Mouse (Mus musculus) thymus, postnatal 0 days (tissue): ENCODE results near the gene Twist1. TPM values are rescaled to one million over a fixed set of nuclear protein-coding genes. Genes with fewer than 3 reads are reported as not detected.

Experiments used
- DNase-seq: peaks from one replicate; pipeline ENCODE4 v3.0.0-alpha.2; 2015; ENCODE audit warnings: low spot score
- polyA plus RNA-seq: library from polyadenylated mRNA; unstranded; fragments of >200 nt; fragmentation: Nextera tagmentation; extraction: Ambion mirVana; gene quantifications from 2 replicates; pipeline ENCODE4 v1.2.1, GENCODE M21; 2015

The Twist1 gene
- 0.40 and 0.64 TPM in 2 replicates for polyA plus RNA-seq

GRCm38 (mm10) chr12:33957400-33958240 lies at the start of gene Twist1:
Gene Twist1, plus strand, starts transcription at chr12:33957671.
- DNase-seq, result no peak

GRCm38 (mm10) chr12:33926751-33927150 lies 30.7 kb upstream of the Twist1 start:
- no peak for DNase-seq

- no peak for DNase-seq
These were observed 30.0 kb upstream of the Twist1 start for GRCm38 (mm10) chr12:33927334-33928098.

GRCm38 (mm10) chr12:33928331-33929192 lies 28.9 kb upstream of the Twist1 start, which contains the start of gene Ferd3l:
Gene Ferd3l, plus strand, starts transcription at chr12:33928425.
- no peak for DNase-seq

- no peak for DNase-seq
These were observed 4.6 kb upstream of the Twist1 start for GRCm38 (mm10) chr12:33952843-33953242.

- DNase-seq, result no peak
These were observed 2.4 kb upstream of the Twist1 start for GRCm38 (mm10) chr12:33954931-33955565.

- DNase-seq, result no peak
These were observed 1.7 kb upstream of the Twist1 start for GRCm38 (mm10) chr12:33955606-33956295.

- DNase-seq, result no peak
These were observed 683 bp upstream of the Twist1 start for GRCm38 (mm10) chr12:33956576-33957399.

- no peak for DNase-seq
These were observed 1.0 kb downstream of the Twist1 start for GRCm38 (mm10) chr12:33958241-33959194.

GRCm38 (mm10) chr12:33959206-33959605 lies 1.7 kb downstream of the Twist1 start:
- no peak for DNase-seq

- no peak for DNase-seq
These were observed 2.4 kb downstream of the Twist1 start for GRCm38 (mm10) chr12:33959846-33960245.

- no peak for DNase-seq
These were observed 3.5 kb downstream of the Twist1 start for GRCm38 (mm10) chr12:33961013-33961412.

GRCm38 (mm10) chr12:33962118-33962772 lies 4.8 kb downstream of the Twist1 start:
- DNase-seq, result no peak

GRCm38 (mm10) chr12:33962773-33963130 lies 5.3 kb downstream of the Twist1 start:
- no peak for DNase-seq

GRCm38 (mm10) chr12:33963671-33964369 lies 6.3 kb downstream of the Twist1 start:
- DNase-seq, result no peak

- DNase-seq, result no peak
These were observed 7.0 kb downstream of the Twist1 start for GRCm38 (mm10) chr12:33964427-33964826.
